Mouse (Mus musculus) spleen, adult 2 months (tissue): ENCODE data around the gene Samd4b. TPM values are rescaled to one million over a fixed set of nuclear protein-coding genes. Genes with fewer than 3 reads are reported as not detected.

Experiments
- DNase-seq, 2 experiments: peaks; one replicate each; pipeline versions ENCODE4 v3.0.0 to v3.0.0-alpha.2; 2012 to 2021; ENCODE audit warnings: low spot score in 2 of 2, low read depth in 1 of 2
- H3K27ac ChIP-seq: fragments of 200-500 bp; 2 replicates; pipeline ENCODE4 v1.5.1; 2012; ENCODE audit warnings: low read length, inconsistent platforms; ENCODE audit not compliant: insufficient read depth
- H3K27me3 ChIP-seq: fragments of 200-500 bp; 2 replicates; pipeline ENCODE4 v1.6.1; 2012; ENCODE audit warnings: mild to moderate bottlenecking, moderate library complexity, low read length, inconsistent platforms; ENCODE audit not compliant: control insufficient read depth, insufficient read depth
- H3K36me3 ChIP-seq: fragments of 200-500 bp; 2 replicates; pipeline ENCODE4 v1.6.1; 2012; ENCODE audit warnings: mild to moderate bottlenecking, low read length, inconsistent platforms; ENCODE audit not compliant: control insufficient read depth, insufficient read depth
- H3K4me1 ChIP-seq: fragments of 200-500 bp; 2 replicates; pipeline ENCODE4 v1.6.1; 2011; ENCODE audit warnings: inconsistent platforms; ENCODE audit not compliant: control insufficient read depth, insufficient read depth, insufficient read length
- H3K4me3 ChIP-seq: fragments of 200-500 bp; 2 replicates; pipeline ENCODE4 v1.5.1; 2011; ENCODE audit warnings: mild to moderate bottlenecking, inconsistent platforms; ENCODE audit not compliant: insufficient read depth, insufficient read length; ENCODE audit errors: extremely low read depth
- CTCF ChIP-seq: fragments of 200-500 bp; IDR thresholded peaks from 2 replicates; pipeline ENCODE4 v1.5.1; 2011; ENCODE audit warnings: mild to moderate bottlenecking, inconsistent platforms; ENCODE audit not compliant: insufficient read depth, insufficient read length, insufficient replicate concordance; ENCODE audit errors: extremely low read depth
- POLR2A ChIP-seq: fragments of 200-500 bp; IDR thresholded peaks from 2 replicates; pipeline ENCODE4 v1.6.1; 2011; ENCODE audit warnings: low read depth, low read length, inconsistent platforms
- WGBS: fragments of 180-500 bp; shearing (Covaris S2); methylation state at CpG from one replicate; pipeline ENCODE4 v1.1.7; 2018; 5-methylcytosine and 5-hydroxymethylcytosine counted together
- polyA plus RNA-seq: library from polyadenylated mRNA; depleted of rRNA; stranded (reverse); fragments of >200 nt; gene quantifications from 2 replicates; pipeline ENCODE4 v1.2.3, GENCODE M21; 2012

The Samd4b gene
- polyA plus RNA-seq, 1 experiment: 48.2 TPM

GRCm38 (mm10) chr7:28466721-28467212 lies 131.2 kb downstream of the Samd4b start:
- Histone ChIP-seq H3K4me3 (no peak overlapping the region), H3K27me3 (peaks cover 7% of the 10 kb centered on the region; the same call in 1 of the 2 replicates), H3K4me1 (peaks cover 6% of the 10 kb centered on the region; the same call in 1 of the 2 replicates), H3K27ac (no peak overlapping the region), H3K36me3 (no peaks in the 10 kb centered on the region)
- WGBS: 83% methylated on average over 40 of the region's 40 CpGs
- no peak for TF ChIP-seq POLR2A
- TF ChIP-seq CTCF: no peak
- DNase-seq: no peak

GRCm38 (mm10) chr7:28464416-28465212 lies 133.3 kb downstream of the Samd4b start:
- H3K4me1 ChIP-seq: peaks cover 6% of the 10 kb centered on the region; the same call in 1 of the 2 replicates
- no peak overlapping the region for H3K4me3 ChIP-seq
- H3K27ac ChIP-seq: no peak overlapping the region
- peaks cover 7% of the 10 kb centered on the region; the same call in 1 of the 2 replicates for H3K27me3 ChIP-seq
- H3K36me3 ChIP-seq: no peaks in the 10 kb centered on the region
- 57% methylated on average over 10 of the region's 10 CpGs for WGBS
- TF ChIP-seq POLR2A (no peak), CTCF (no peak)
- peak in 1 of 2 experiments; percentile 22 for DNase-seq

- TF ChIP-seq CTCF (no peak), POLR2A (no peak)
- Histone ChIP-seq H3K27ac (no peak overlapping the region), H3K27me3 (peaks cover 7% of the 10 kb centered on the region; the same call in 1 of the 2 replicates), H3K4me3 (no peak overlapping the region), H3K36me3 (no peaks in the 10 kb centered on the region), H3K4me1 (peaks cover 6% of the 10 kb centered on the region; the same call in 1 of the 2 replicates)
- WGBS: 81% methylated on average over 2 of the region's 2 CpGs
- DNase-seq: no peak
Observed at GRCm38 (mm10) chr7:28462769-28463168, 135.2 kb downstream of the Samd4b start.

GRCm38 (mm10) chr7:28460361-28460760 lies 137.6 kb downstream of the Samd4b start:
- DNase-seq: no peak
- Histone ChIP-seq H3K27ac (no peak overlapping the region), H3K27me3 (no peaks in the 10 kb centered on the region), H3K4me3 (no peak overlapping the region), H3K4me1 (no peaks in the 10 kb centered on the region), H3K36me3 (no peaks in the 10 kb centered on the region)
- 87% methylated on average over 5 of the region's 5 CpGs for WGBS
- TF ChIP-seq POLR2A (no peak), CTCF (no peak)

- TF ChIP-seq CTCF (no peak), POLR2A (no peak)
Observed at GRCm38 (mm10) chr7:28452361-28453005, 145.5 kb downstream of the Samd4b start.

GRCm38 (mm10) chr7:28451531-28452360 lies 146.2 kb downstream of the Samd4b start, which contains the start of gene Lrfn1:
TSS of gene Lrfn1 (plus strand) at chr7:28451980.
- DNase-seq: no peak
- Histone ChIP-seq H3K36me3 (peaks cover 2% of the 10 kb centered on the region; the same call in 1 of the 2 replicates), H3K27me3 (peaks cover 5% of the 10 kb centered on the region), H3K4me1 (peaks cover 6% of the 10 kb centered on the region), H3K27ac (no peak within 1 kb of the TSS), H3K4me3 (peak within 1 kb of the TSS; percentile 55)
- TF ChIP-seq POLR2A (no peak), CTCF (no peak)
- 1% methylated on average over 36 of the region's 97 CpGs for WGBS

More at GRCm38 (mm10) chr7:28452361-28453005, 145.5 kb downstream of the Samd4b start:
- 8% methylated on average over 23 of the region's 24 CpGs for WGBS
- H3K27me3 ChIP-seq: peaks cover 5% of the 10 kb centered on the region
- H3K36me3 ChIP-seq: peaks cover 2% of the 10 kb centered on the region; the same call in 1 of the 2 replicates
- peak overlapping the region; percentile 55 for H3K4me3 ChIP-seq
- H3K27ac ChIP-seq: no peak overlapping the region
- H3K4me1 ChIP-seq: peaks cover 6% of the 10 kb centered on the region
- DNase-seq: no peak
